Mouse (Mus musculus): ENCODE data around the gene Gm7347.
"Not testable (repeated sequence)": the region's sequence is repeated elsewhere in the genome, so short reads cannot be mapped to it uniquely, and the experiment has no call there.

DNA sequence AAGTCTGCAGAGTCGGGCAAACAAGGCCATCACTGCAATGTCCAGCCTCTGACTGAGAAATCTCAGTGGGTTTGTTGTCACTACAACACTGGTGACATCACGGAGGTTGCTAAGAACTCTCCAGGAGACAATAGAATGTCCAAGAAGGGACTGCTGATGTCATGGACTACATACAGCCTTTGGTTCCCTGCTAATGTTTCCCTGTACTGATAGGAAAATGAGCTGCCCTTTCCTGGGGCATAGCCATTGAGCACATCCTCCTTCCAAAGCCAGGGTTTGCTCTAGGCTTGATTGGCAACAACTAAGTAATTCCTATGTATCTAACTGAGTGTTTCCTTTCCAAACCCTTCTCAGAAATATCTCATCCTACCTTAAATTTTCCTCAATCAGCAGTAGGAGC lies at the start of gene Gm7347:
- not testable (repeated sequence) for TF ChIP-seq CTCF, POLR2A (IDR thresholded peaks at IDR 0.05; ENCODE audit: extremely low read depth, insufficient read depth, low read length)

Measured in cortical plate, adult 2 months (tissue).